Mouse (Mus musculus) megakaryocyte-erythroid progenitor cell, adult 5 weeks (primary cell): ENCODE data around the gene Plxna4. TPM values are rescaled to one million over a fixed set of nuclear protein-coding genes. Genes with fewer than 3 reads are reported as not detected.

Experiments
- polyA plus RNA-seq: library from polyadenylated mRNA; stranded (reverse); fragments of >175 nt; gene quantifications from 2 replicates; pipeline ENCODE4 v1.2.3, GENCODE M21; 2012

Gene Plxna4
- 0.02 and 0.08 TPM in 2 replicates for polyA plus RNA-seq

DNA sequence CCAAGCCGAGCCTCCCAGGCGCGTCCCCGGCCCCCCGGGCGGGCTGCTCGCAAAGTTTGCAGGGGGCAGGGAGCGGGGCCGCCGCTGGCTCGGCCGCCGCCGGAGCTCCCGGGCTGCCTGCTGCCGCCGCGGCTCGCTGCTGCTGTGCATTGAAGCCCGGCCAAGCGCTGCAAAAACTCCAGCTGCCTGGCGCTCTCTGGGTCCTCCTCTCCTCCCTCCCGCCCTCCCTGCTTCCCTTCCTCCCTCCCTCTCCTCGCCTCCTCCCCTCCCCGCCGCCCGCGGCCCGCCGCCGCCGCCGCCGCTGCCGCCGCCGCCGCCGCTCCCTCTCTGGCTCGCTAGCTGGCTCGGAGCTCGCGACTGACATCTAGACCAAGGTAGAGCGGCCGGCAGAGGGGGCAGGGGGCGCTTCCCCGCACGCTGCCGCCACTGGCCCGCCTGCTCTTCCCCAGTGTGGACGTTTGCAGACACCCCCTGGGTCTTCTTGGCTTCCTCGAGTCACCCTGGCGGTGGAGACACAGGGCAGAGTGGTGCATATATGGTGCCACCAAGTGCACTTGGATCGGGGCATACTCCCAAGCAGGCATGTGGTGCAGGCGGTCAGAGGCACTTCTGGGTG lies at the start of gene Plxna4:
Plxna4 (minus strand) TSS at position 137 of the 616 bp plus-strand sequence.

